Mouse (Mus musculus) G1E (cell line): ENCODE results near the gene Bach1. TPM values are rescaled to one million over a fixed set of nuclear protein-coding genes. Genes with fewer than 3 reads are reported as not detected.

ENCODE experiments used
- ATAC-seq: 2 replicates; pipeline ENCODE4 v1.8.0; 2016; ENCODE audit warnings: mild to moderate bottlenecking; ENCODE audit not compliant: insufficient number of reproducible peaks, poor library complexity, low FRiP score, severe bottlenecking; ENCODE audit errors: extremely low read depth
- DNase-seq: peaks from one replicate; pipeline ENCODE4 v3.0.0; 2012; ENCODE audit warnings: low spot score
- H3K27me3 ChIP-seq: 2 replicates; pipeline ENCODE4 v1.6.1; 2012; ENCODE audit warnings: mild to moderate bottlenecking, low read length, inconsistent platforms; ENCODE audit not compliant: insufficient read depth
- H3K36me3 ChIP-seq: replicated peaks from 2 replicates; pipeline ENCODE3; 2012; ENCODE audit warnings: mild to moderate bottlenecking, inconsistent platforms
- H3K4me1 ChIP-seq: 2 replicates; pipeline ENCODE4 v1.6.1; 2012; ENCODE audit warnings: low read depth, low read length, inconsistent platforms, mixed read lengths; ENCODE audit not compliant: insufficient read depth
- H3K4me3 ChIP-seq: 2 replicates; pipeline ENCODE4 v1.5.1; 2012; ENCODE audit warnings: low read depth, mild to moderate bottlenecking, inconsistent platforms, low read length, moderate library complexity, mixed read lengths
- H3K9me3 ChIP-seq: replicated peaks from 2 replicates; pipeline ENCODE4 v1.6.1; 2012; ENCODE audit warnings: inconsistent platforms
- CTCF ChIP-seq: IDR thresholded peaks from 2 replicates; pipeline ENCODE4 v1.5.1; 2012; ENCODE audit warnings: low read depth, low read length, inconsistent platforms, mixed read lengths
- GATA1 ChIP-seq: IDR thresholded peaks from 2 replicates; pipeline ENCODE4 v1.6.1; 2012; ENCODE audit warnings: borderline replicate concordance, low read length, inconsistent platforms, mixed read lengths
- GATA2 ChIP-seq: IDR thresholded peaks from 2 replicates; pipeline ENCODE4 v1.6.1; 2012; ENCODE audit warnings: low read depth, low read length, inconsistent platforms, borderline replicate concordance
- POLR2AphosphoS5 ChIP-seq: IDR thresholded peaks from 2 replicates; pipeline ENCODE4 v1.6.1; 2012; ENCODE audit warnings: low read depth, low read length, inconsistent platforms; ENCODE audit not compliant: insufficient replicate concordance
- TAL1 ChIP-seq: conservative IDR thresholded peaks from 2 replicates; pipeline ENCODE4 v1.6.1; 2012; ENCODE audit warnings: low read depth, low read length, inconsistent platforms, mixed read lengths
- polyA plus RNA-seq: library from polyadenylated mRNA; stranded (reverse); fragments of >175 nt; gene quantifications from 2 replicates; pipeline ENCODE4 v1.2.3, GENCODE M21; 2012
- total RNA-seq, 2 experiments: library from RNA; stranded (forward) in 1 of 2; stranded (reverse) in 1 of 2; fragments of 200-1000 nt in 1 of 2; fragments of >200 nt in 1 of 2; fragmentation: Nextera tagmentation in 1 of 2; gene quantifications; 2 replicates each; pipeline ENCODE4 v1.2.3; 2014 to 2017

Bach1 gene
- total and polyA plus RNA-seq, 3 experiments: 4.9 to 32.5 (median 15.7) TPM

GRCm38 (mm10) chr16:87665752-87666619, 32.8 kb upstream of the Bach1 start:
- H3K4me1 ChIP-seq: no peaks in the 10 kb centered on the region
- no peaks in the 10 kb centered on the region for H3K36me3 ChIP-seq
- 0 out of 2 replicates have a peak, but pooled peaks cover 5% of the 10 kb centered on the region for H3K27me3 ChIP-seq
- TF ChIP-seq GATA2 (no peak), TAL1 (no peak), GATA1 (no peak)
- DNase-seq (no peak), ATAC-seq (no peak)
- H3K9me3 ChIP-seq: no peaks in the 10 kb centered on the region
- no peak overlapping the region for H3K4me3 ChIP-seq

GRCm38 (mm10) chr16:87666620-87667004, 32.1 kb upstream of the Bach1 start:
- DNase-seq (no peak), ATAC-seq (no peak)
- H3K4me3 ChIP-seq: no peak overlapping the region
- TF ChIP-seq GATA1: no peak
- TF ChIP-seq CTCF: no peak
- no peak for TF ChIP-seq TAL1
- no peak for TF ChIP-seq POLR2AphosphoS5
- TF ChIP-seq GATA2: no peak
- no peaks in the 10 kb centered on the region for H3K9me3 ChIP-seq
- H3K27me3 ChIP-seq: 0 out of 2 replicates have a peak, but pooled peaks cover 5% of the 10 kb centered on the region
- no peaks in the 10 kb centered on the region for H3K4me1 ChIP-seq
- no peaks in the 10 kb centered on the region for H3K36me3 ChIP-seq

- TF ChIP-seq GATA2 (no peak), POLR2AphosphoS5 (no peak), GATA1 (no peak), CTCF (no peak), TAL1 (no peak)
- Histone ChIP-seq H3K4me3 (no peak overlapping the region), H3K4me1 (no peaks in the 10 kb centered on the region), H3K27me3 (0 out of 2 replicates have a peak, but pooled peaks cover 3% of the 10 kb centered on the region), H3K36me3 (no peaks in the 10 kb centered on the region), H3K9me3 (no peaks in the 10 kb centered on the region)
- DNase-seq (no peak), ATAC-seq (no peak)
These were observed 30.7 kb upstream of the Bach1 start for GRCm38 (mm10) chr16:87668002-87668401.

GRCm38 (mm10) chr16:87670091-87670820, 28.5 kb upstream of the Bach1 start:
- no peak for TF ChIP-seq GATA2
- ATAC-seq (no peak), DNase-seq (no peak)
- no peaks in the 10 kb centered on the region for H3K36me3 ChIP-seq
- no peaks in the 10 kb centered on the region for H3K9me3 ChIP-seq
- no peaks in the 10 kb centered on the region for H3K4me1 ChIP-seq
- H3K27me3 ChIP-seq: 0 out of 2 replicates have a peak, but pooled peaks cover 3% of the 10 kb centered on the region
- H3K4me3 ChIP-seq: no peak overlapping the region

- H3K9me3 ChIP-seq: no peaks in the 10 kb centered on the region
- ATAC-seq (no peak), DNase-seq (no peak)
- H3K4me3 ChIP-seq: no peak overlapping the region
- TF ChIP-seq POLR2AphosphoS5: no peak
- no peak for TF ChIP-seq GATA2
- no peak for TF ChIP-seq CTCF
- TF ChIP-seq TAL1: no peak
- TF ChIP-seq GATA1: no peak
- 0 out of 2 replicates have a peak, but pooled peaks cover 3% of the 10 kb centered on the region for H3K27me3 ChIP-seq
- no peaks in the 10 kb centered on the region for H3K36me3 ChIP-seq
- H3K4me1 ChIP-seq: no peaks in the 10 kb centered on the region
These were observed 28.0 kb upstream of the Bach1 start for GRCm38 (mm10) chr16:87670821-87671165.

GRCm38 (mm10) chr16:87671336-87671735, 27.4 kb upstream of the Bach1 start:
- DNase-seq (no peak), ATAC-seq (no peak)
- H3K27me3 ChIP-seq: no peaks in the 10 kb centered on the region
- no peak overlapping the region for H3K4me3 ChIP-seq
- no peak for TF ChIP-seq TAL1
- H3K4me1 ChIP-seq: no peaks in the 10 kb centered on the region
- H3K9me3 ChIP-seq: no peaks in the 10 kb centered on the region
- H3K36me3 ChIP-seq: no peaks in the 10 kb centered on the region
